Mouse (Mus musculus): ENCODE results near the gene Dyrk1a. TPM values are rescaled to one million over a fixed set of nuclear protein-coding genes. Genes with fewer than 3 reads are reported as not detected.
A peak's percentile ranks its signal among the peaks of the same experiment; 100 is the strongest.

Dyrk1a gene
- polyA plus RNA-seq, 1 experiment from 2014 or later: 11.5 TPM

- H3K9ac ChIP-seq (ENCODE audit: low read length): no peak overlapping the region
- ATAC-seq (replicated peaks; ENCODE audit: low FRiP score, low TSS enrichment, low read depth): no peak
- no peak overlapping the region for H3K27ac ChIP-seq (ENCODE audit: low read depth)
- no peaks in the 10 kb centered on the region for H3K27me3 ChIP-seq (replicated peaks; ENCODE audit: control insufficient read depth, insufficient read depth, low read length)
- no peak overlapping the region for H3K4me2 ChIP-seq (ENCODE audit: low read length)
- peaks cover 43% of the 10 kb centered on the region for H3K4me1 ChIP-seq (replicated peaks; ENCODE audit: control insufficient read depth, insufficient read depth, low read length)
- H3K4me3 ChIP-seq (ENCODE audit: low read depth, low read length): no peak overlapping the region
- H3K9me3 ChIP-seq (ENCODE audit: control insufficient read depth, low read length): no peaks in the 10 kb centered on the region
- 32% methylated on average over 5 of the region's 5 CpGs for WGBS
- no peaks in the 10 kb centered on the region for H3K36me3 ChIP-seq (ENCODE audit: control insufficient read depth, insufficient read depth, low read length)
- no peak for DNase-seq (ENCODE audit: low spot score)
Measured at GRCm38 (mm10) chr16:94575757-94576156, 5.9 kb downstream of the Dyrk1a start.

DNA sequence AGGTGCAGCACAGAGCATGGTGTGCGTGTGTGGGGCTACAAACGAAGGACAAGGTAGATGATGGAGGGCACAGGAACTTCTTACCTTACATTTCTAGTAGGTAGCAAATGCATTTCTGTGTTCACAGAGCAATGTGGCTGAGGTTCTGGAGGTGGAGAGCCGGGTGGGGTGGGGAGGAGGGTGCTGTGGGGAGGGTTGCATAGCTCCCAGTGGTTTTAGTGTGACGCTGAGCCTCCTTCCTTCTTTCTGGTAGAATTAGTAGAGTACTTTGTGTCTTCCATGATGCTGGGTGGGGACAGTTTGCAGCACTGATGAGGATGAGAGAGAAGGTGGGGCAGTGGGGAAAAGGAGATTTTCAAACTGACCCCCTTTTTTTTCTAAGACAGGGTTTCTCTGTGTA, 9.5 kb downstream of the Dyrk1a start:
- peaks cover 30% of the 10 kb centered on the region for H3K4me1 ChIP-seq (replicated peaks; ENCODE audit: control insufficient read depth, insufficient read depth, low read length)
- no peak for DNase-seq (ENCODE audit: low spot score)
- WGBS: 85% methylated on average over 4 of the region's 4 CpGs

DNA sequence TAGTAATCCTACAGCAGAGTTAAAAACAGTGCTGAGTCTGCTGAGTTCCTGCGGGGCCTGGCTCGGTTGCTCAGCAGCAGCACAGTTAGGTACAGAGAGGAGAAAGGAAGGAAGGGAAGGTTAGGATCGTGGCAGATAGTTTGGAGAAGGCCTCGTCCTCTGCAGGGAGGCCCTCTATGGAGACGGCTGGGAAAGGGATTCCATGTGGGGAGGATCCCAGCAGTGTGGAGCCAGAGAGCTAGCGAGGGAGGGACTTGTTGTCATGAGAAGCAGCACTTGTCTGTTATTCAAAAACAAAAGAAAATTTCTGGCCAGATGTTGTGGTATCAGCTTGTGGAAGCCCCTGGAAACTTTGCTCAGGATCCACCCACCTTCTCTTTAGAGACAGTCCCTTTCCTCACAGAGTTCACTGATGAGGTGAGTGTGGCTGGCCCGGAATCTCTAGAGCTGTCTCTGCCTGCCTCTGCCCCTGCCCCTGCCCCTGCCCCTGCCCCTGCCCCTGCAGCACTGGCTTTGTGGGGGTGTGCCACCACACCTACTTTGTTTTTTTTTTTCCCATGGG, 11.1 kb downstream of the Dyrk1a start:
- H3K4me2 ChIP-seq (ENCODE audit: low read length): no peak overlapping the region
- DNase-seq (ENCODE audit: low spot score) (no peak), ATAC-seq (replicated peaks; ENCODE audit: low FRiP score, low TSS enrichment, low read depth) (0 out of 2 replicates have a peak, but pooled peaks have one; percentile 44)
- H3K27ac ChIP-seq (ENCODE audit: low read depth): peak overlapping the region; percentile 16; the same call in 1 of the 2 replicates
- H3K36me3 ChIP-seq (ENCODE audit: control insufficient read depth, insufficient read depth, low read length): no peaks in the 10 kb centered on the region
- H3K27me3 ChIP-seq (replicated peaks; ENCODE audit: control insufficient read depth, insufficient read depth, low read length): no peaks in the 10 kb centered on the region
- peaks cover 24% of the 10 kb centered on the region; the same call in 1 of the 2 replicates for H3K4me1 ChIP-seq (replicated peaks; ENCODE audit: control insufficient read depth, insufficient read depth, low read length)
- no peaks in the 10 kb centered on the region for H3K9me3 ChIP-seq (ENCODE audit: control insufficient read depth, low read length)
- 23% methylated on average over 7 of the region's 7 CpGs for WGBS
- no peak overlapping the region for H3K4me3 ChIP-seq (ENCODE audit: low read depth, low read length)
- no peak overlapping the region for H3K9ac ChIP-seq (ENCODE audit: low read length)

More for the DNA sequence above, 9.5 kb downstream of the Dyrk1a start:
- Histone ChIP-seq H3K27ac (ENCODE audit: low read depth) (no peak overlapping the region), H3K4me3 (ENCODE audit: low read depth, low read length) (no peak overlapping the region), H3K27me3 (replicated peaks; ENCODE audit: control insufficient read depth, insufficient read depth, low read length) (no peaks in the 10 kb centered on the region), H3K9me3 (ENCODE audit: control insufficient read depth, low read length) (no peaks in the 10 kb centered on the region), H3K36me3 (ENCODE audit: control insufficient read depth, insufficient read depth, low read length) (no peaks in the 10 kb centered on the region), H3K9ac (ENCODE audit: low read length) (no peak overlapping the region), H3K4me2 (ENCODE audit: low read length) (no peak overlapping the region)
- ATAC-seq (replicated peaks; ENCODE audit: low FRiP score, low TSS enrichment, low read depth): no peak

- DNase-seq (ENCODE audit: low spot score) (no peak), ATAC-seq (replicated peaks; ENCODE audit: low FRiP score, low TSS enrichment, low read depth) (no peak)
- no peak overlapping the region for H3K27ac ChIP-seq (ENCODE audit: low read depth)
- no peaks in the 10 kb centered on the region for H3K36me3 ChIP-seq (ENCODE audit: control insufficient read depth, insufficient read depth, low read length)
- H3K4me1 ChIP-seq (replicated peaks; ENCODE audit: control insufficient read depth, insufficient read depth, low read length): peaks cover 29% of the 10 kb centered on the region
- WGBS: 64% methylated on average over 7 of the region's 7 CpGs
- H3K4me2 ChIP-seq (ENCODE audit: low read length): no peak overlapping the region
- no peaks in the 10 kb centered on the region for H3K9me3 ChIP-seq (ENCODE audit: control insufficient read depth, low read length)
- H3K27me3 ChIP-seq (replicated peaks; ENCODE audit: control insufficient read depth, insufficient read depth, low read length): no peaks in the 10 kb centered on the region
- no peak overlapping the region for H3K9ac ChIP-seq (ENCODE audit: low read length)
- no peak overlapping the region for H3K4me3 ChIP-seq (ENCODE audit: low read depth, low read length)
Measured at GRCm38 (mm10) chr16:94586349-94586990, 16.7 kb downstream of the Dyrk1a start.

DNA sequence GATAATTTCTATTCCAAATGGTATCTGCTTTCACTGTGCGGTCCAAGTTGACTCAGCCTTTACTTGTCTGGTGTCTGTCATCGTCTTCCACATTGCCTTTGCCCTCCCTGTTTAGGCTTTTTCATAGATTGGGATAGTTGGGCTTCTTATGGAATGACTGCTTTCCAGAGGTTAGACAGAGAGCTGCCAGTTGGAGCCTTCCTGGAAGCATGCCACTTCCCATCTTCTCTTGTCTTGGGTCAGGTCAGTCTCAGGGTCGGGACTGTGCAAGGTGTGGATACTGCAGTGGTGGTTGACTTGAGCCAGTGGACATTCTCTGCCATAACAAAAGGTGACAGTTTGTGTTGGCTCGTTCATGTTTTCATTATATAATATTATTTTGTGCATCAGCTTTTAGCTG, 17.7 kb downstream of the Dyrk1a start:
- Histone ChIP-seq H3K4me2 (ENCODE audit: low read length) (no peak overlapping the region), H3K4me3 (ENCODE audit: low read depth, low read length) (no peak overlapping the region), H3K4me1 (replicated peaks; ENCODE audit: control insufficient read depth, insufficient read depth, low read length) (peaks cover 29% of the 10 kb centered on the region), H3K27me3 (replicated peaks; ENCODE audit: control insufficient read depth, insufficient read depth, low read length) (no peaks in the 10 kb centered on the region), H3K27ac (ENCODE audit: low read depth) (no peak overlapping the region), H3K36me3 (ENCODE audit: control insufficient read depth, insufficient read depth, low read length) (no peaks in the 10 kb centered on the region), H3K9me3 (ENCODE audit: control insufficient read depth, low read length) (no peaks in the 10 kb centered on the region), H3K9ac (ENCODE audit: low read length) (no peak overlapping the region)
- WGBS: 74% methylated on average over 4 of the region's 4 CpGs
- ATAC-seq (replicated peaks; ENCODE audit: low FRiP score, low TSS enrichment, low read depth) (no peak), DNase-seq (ENCODE audit: low spot score) (no peak)

- Histone ChIP-seq H3K4me1 (replicated peaks; ENCODE audit: control insufficient read depth, insufficient read depth, low read length) (peaks cover 26% of the 10 kb centered on the region), H3K27ac (ENCODE audit: low read depth) (no peak overlapping the region), H3K9ac (ENCODE audit: low read length) (no peak overlapping the region), H3K36me3 (ENCODE audit: control insufficient read depth, insufficient read depth, low read length) (no peaks in the 10 kb centered on the region), H3K4me3 (ENCODE audit: low read depth, low read length) (no peak overlapping the region), H3K9me3 (ENCODE audit: control insufficient read depth, low read length) (no peaks in the 10 kb centered on the region), H3K4me2 (ENCODE audit: low read length) (no peak overlapping the region), H3K27me3 (replicated peaks; ENCODE audit: control insufficient read depth, insufficient read depth, low read length) (no peaks in the 10 kb centered on the region)
- ATAC-seq (replicated peaks; ENCODE audit: low FRiP score, low TSS enrichment, low read depth) (peak; percentile 47; the same call in 1 of the 2 replicates), DNase-seq (ENCODE audit: low spot score) (no peak)
- 37% methylated on average over 8 of the region's 8 CpGs for WGBS
Measured at GRCm38 (mm10) chr16:94588171-94588570, 18.4 kb downstream of the Dyrk1a start.

DNA sequence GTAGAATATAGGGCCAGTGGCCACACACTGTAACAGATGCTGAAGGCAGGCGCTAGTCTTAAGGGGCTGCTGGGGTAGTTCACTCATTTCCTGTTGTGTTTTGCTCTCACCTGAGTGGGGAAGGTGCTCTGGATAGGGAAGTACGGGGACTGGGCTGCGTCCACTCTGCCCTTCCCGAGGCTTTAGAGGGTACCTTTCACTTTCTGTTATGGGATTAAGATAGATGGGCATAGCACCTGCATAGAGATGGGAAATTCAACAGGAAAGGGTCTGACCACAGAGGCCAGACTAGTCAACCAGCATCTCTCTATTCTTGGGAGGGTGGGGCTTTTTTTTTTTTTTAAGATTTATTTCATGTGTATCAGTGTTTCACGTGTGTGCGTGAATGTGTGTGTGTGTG, 19.2 kb downstream of the Dyrk1a start:
- Histone ChIP-seq H3K27ac (ENCODE audit: low read depth) (no peak overlapping the region), H3K36me3 (ENCODE audit: control insufficient read depth, insufficient read depth, low read length) (no peaks in the 10 kb centered on the region), H3K4me3 (ENCODE audit: low read depth, low read length) (no peak overlapping the region), H3K9me3 (ENCODE audit: control insufficient read depth, low read length) (no peaks in the 10 kb centered on the region), H3K9ac (ENCODE audit: low read length) (no peak overlapping the region), H3K4me1 (replicated peaks; ENCODE audit: control insufficient read depth, insufficient read depth, low read length) (peaks cover 26% of the 10 kb centered on the region), H3K27me3 (replicated peaks; ENCODE audit: control insufficient read depth, insufficient read depth, low read length) (no peaks in the 10 kb centered on the region), H3K4me2 (ENCODE audit: low read length) (no peak overlapping the region)
- DNase-seq (ENCODE audit: low spot score) (no peak), ATAC-seq (replicated peaks; ENCODE audit: low FRiP score, low TSS enrichment, low read depth) (no peak)
- WGBS: 76% methylated on average over 6 of the region's 6 CpGs

GRCm38 (mm10) chr16:94589648-94590047, 19.8 kb downstream of the Dyrk1a start:
- H3K9me3 ChIP-seq (ENCODE audit: control insufficient read depth, low read length): no peaks in the 10 kb centered on the region
- no peaks in the 10 kb centered on the region for H3K27me3 ChIP-seq (replicated peaks; ENCODE audit: control insufficient read depth, insufficient read depth, low read length)
- WGBS: 88% methylated on average over 1 of the region's 1 CpGs
- H3K27ac ChIP-seq (ENCODE audit: low read depth): no peak overlapping the region
- no peak overlapping the region for H3K4me2 ChIP-seq (ENCODE audit: low read length)
- ATAC-seq (replicated peaks; ENCODE audit: low FRiP score, low TSS enrichment, low read depth) (no peak), DNase-seq (ENCODE audit: low spot score) (no peak)
- peaks cover 26% of the 10 kb centered on the region for H3K4me1 ChIP-seq (replicated peaks; ENCODE audit: control insufficient read depth, insufficient read depth, low read length)
- no peak overlapping the region for H3K9ac ChIP-seq (ENCODE audit: low read length)
- no peaks in the 10 kb centered on the region for H3K36me3 ChIP-seq (ENCODE audit: control insufficient read depth, insufficient read depth, low read length)
- H3K4me3 ChIP-seq (ENCODE audit: low read depth, low read length): no peak overlapping the region

- Histone ChIP-seq H3K4me2 (ENCODE audit: low read length) (no peak overlapping the region), H3K27ac (ENCODE audit: low read depth) (no peak overlapping the region), H3K4me3 (ENCODE audit: low read depth, low read length) (no peak overlapping the region), H3K4me1 (replicated peaks; ENCODE audit: control insufficient read depth, insufficient read depth, low read length) (peaks cover 26% of the 10 kb centered on the region), H3K9ac (ENCODE audit: low read length) (no peak overlapping the region), H3K27me3 (replicated peaks; ENCODE audit: control insufficient read depth, insufficient read depth, low read length) (no peaks in the 10 kb centered on the region), H3K9me3 (ENCODE audit: control insufficient read depth, low read length) (no peaks in the 10 kb centered on the region), H3K36me3 (ENCODE audit: control insufficient read depth, insufficient read depth, low read length) (no peaks in the 10 kb centered on the region)
- WGBS: 88% methylated on average over 1 of the region's 1 CpGs
- DNase-seq (ENCODE audit: low spot score) (no peak), ATAC-seq (replicated peaks; ENCODE audit: low FRiP score, low TSS enrichment, low read depth) (no peak)
Measured at GRCm38 (mm10) chr16:94590214-94590613, 20.4 kb downstream of the Dyrk1a start.
